Mouse (Mus musculus): ENCODE results near the gene Klhl11. TPM values are rescaled to one million over a fixed set of nuclear protein-coding genes. Genes with fewer than 3 reads are reported as not detected.
A peak's percentile ranks its signal among the peaks of the same experiment; 100 is the strongest.

The Klhl11 gene
- polyA plus RNA-seq, 1 experiment from 2014 or later: 14.1 TPM

- 97% methylated on average over 12 of the region's 12 CpGs for WGBS
- Histone ChIP-seq H3K9me3 (no peaks in the 10 kb centered on the region), H3K4me1 (replicated peaks) (no peaks in the 10 kb centered on the region), H3K4me2 (no peak overlapping the region), H3K4me3 (replicated peaks) (no peak overlapping the region), H3K27ac (no peak overlapping the region), H3K27me3 (no peaks in the 10 kb centered on the region), H3K36me3 (peaks cover 98% of the 10 kb centered on the region), H3K9ac (replicated peaks) (no peak overlapping the region)
- no peak for ATAC-seq (ENCODE audit: insufficient number of reproducible peaks, insufficient read depth, low FRiP score, low TSS enrichment, low read depth)
Measured at GRCm38 (mm10) chr11:100504990-100505660, 32.6 kb upstream of the Klhl11 start.

GRCm38 (mm10) chr11:100501321-100501720, 28.8 kb upstream of the Klhl11 start:
- Histone ChIP-seq H3K4me3 (replicated peaks) (no peak overlapping the region), H3K36me3 (peaks cover 100% of the 10 kb centered on the region), H3K27me3 (no peaks in the 10 kb centered on the region), H3K4me2 (no peak overlapping the region), H3K4me1 (replicated peaks) (no peaks in the 10 kb centered on the region), H3K9me3 (no peaks in the 10 kb centered on the region), H3K9ac (replicated peaks) (no peak overlapping the region), H3K27ac (no peak overlapping the region)
- ATAC-seq (ENCODE audit: insufficient number of reproducible peaks, insufficient read depth, low FRiP score, low TSS enrichment, low read depth): no peak
- 73% methylated on average over 6 of the region's 6 CpGs for WGBS

GRCm38 (mm10) chr11:100500651-100501050, 28.1 kb upstream of the Klhl11 start:
- no peak overlapping the region for H3K4me3 ChIP-seq (replicated peaks)
- H3K9me3 ChIP-seq: no peaks in the 10 kb centered on the region
- H3K36me3 ChIP-seq: peaks cover 100% of the 10 kb centered on the region
- no peaks in the 10 kb centered on the region for H3K4me1 ChIP-seq (replicated peaks)
- 92% methylated on average over 7 of the region's 7 CpGs for WGBS
- no peak for ATAC-seq (ENCODE audit: insufficient number of reproducible peaks, insufficient read depth, low FRiP score, low TSS enrichment, low read depth)
- no peak overlapping the region for H3K27ac ChIP-seq
- H3K27me3 ChIP-seq: no peaks in the 10 kb centered on the region
- no peak overlapping the region for H3K4me2 ChIP-seq
- H3K9ac ChIP-seq (replicated peaks): no peak overlapping the region

GRCm38 (mm10) chr11:100500241-100500640, 27.7 kb upstream of the Klhl11 start:
- WGBS: 88% methylated on average over 3 of the region's 3 CpGs
- H3K27me3 ChIP-seq: no peaks in the 10 kb centered on the region
- peaks cover 100% of the 10 kb centered on the region for H3K36me3 ChIP-seq
- no peak for ATAC-seq (ENCODE audit: insufficient number of reproducible peaks, insufficient read depth, low FRiP score, low TSS enrichment, low read depth)
- no peak overlapping the region for H3K27ac ChIP-seq
- H3K4me2 ChIP-seq: no peak overlapping the region
- no peak overlapping the region for H3K4me3 ChIP-seq (replicated peaks)
- H3K9me3 ChIP-seq: no peaks in the 10 kb centered on the region
- no peak overlapping the region for H3K9ac ChIP-seq (replicated peaks)
- no peaks in the 10 kb centered on the region for H3K4me1 ChIP-seq (replicated peaks)

GRCm38 (mm10) chr11:100493771-100494170, 21.2 kb upstream of the Klhl11 start:
- no peak for ATAC-seq (ENCODE audit: insufficient number of reproducible peaks, insufficient read depth, low FRiP score, low TSS enrichment, low read depth)
- WGBS: 93% methylated on average over 12 of the region's 12 CpGs
- H3K27me3 ChIP-seq: no peaks in the 10 kb centered on the region
- no peak overlapping the region for H3K27ac ChIP-seq
- H3K4me1 ChIP-seq (replicated peaks): no peaks in the 10 kb centered on the region
- no peak overlapping the region for H3K9ac ChIP-seq (replicated peaks)
- peaks cover 97% of the 10 kb centered on the region for H3K36me3 ChIP-seq
- H3K4me3 ChIP-seq (replicated peaks): no peak overlapping the region
- no peak overlapping the region for H3K4me2 ChIP-seq
- H3K9me3 ChIP-seq: no peaks in the 10 kb centered on the region

- H3K4me2 ChIP-seq: no peak overlapping the region
- H3K9ac ChIP-seq (replicated peaks): no peak overlapping the region
- ATAC-seq (ENCODE audit: insufficient number of reproducible peaks, insufficient read depth, low FRiP score, low TSS enrichment, low read depth): no peak
- no peaks in the 10 kb centered on the region for H3K9me3 ChIP-seq
- no peaks in the 10 kb centered on the region for H3K27me3 ChIP-seq
- H3K4me1 ChIP-seq (replicated peaks): no peaks in the 10 kb centered on the region
- no peak overlapping the region for H3K27ac ChIP-seq
- 87% methylated on average over 6 of the region's 6 CpGs for WGBS
- no peak overlapping the region for H3K4me3 ChIP-seq (replicated peaks)
- H3K36me3 ChIP-seq: peaks cover 97% of the 10 kb centered on the region
Measured at GRCm38 (mm10) chr11:100490951-100491350, 18.4 kb upstream of the Klhl11 start.

- no peaks in the 10 kb centered on the region for H3K4me1 ChIP-seq (replicated peaks)
Measured at GRCm38 (mm10) chr11:100485801-100486538, 13.4 kb upstream of the Klhl11 start.

GRCm38 (mm10) chr11:100484461-100484860, 11.9 kb upstream of the Klhl11 start:
- 92% methylated on average over 3 of the region's 3 CpGs for WGBS
- Histone ChIP-seq H3K36me3 (peaks cover 100% of the 10 kb centered on the region), H3K4me1 (replicated peaks) (no peaks in the 10 kb centered on the region), H3K27me3 (no peaks in the 10 kb centered on the region), H3K4me3 (replicated peaks) (no peak overlapping the region), H3K9ac (replicated peaks) (no peak overlapping the region), H3K9me3 (no peaks in the 10 kb centered on the region), H3K27ac (no peak overlapping the region), H3K4me2 (no peak overlapping the region)
- ATAC-seq (ENCODE audit: insufficient number of reproducible peaks, insufficient read depth, low FRiP score, low TSS enrichment, low read depth): no peak

More at GRCm38 (mm10) chr11:100485801-100486538, 13.4 kb upstream of the Klhl11 start:
- no peak overlapping the region for H3K4me3 ChIP-seq (replicated peaks)
- no peak for ATAC-seq (ENCODE audit: insufficient number of reproducible peaks, insufficient read depth, low FRiP score, low TSS enrichment, low read depth)
- H3K36me3 ChIP-seq: peaks cover 100% of the 10 kb centered on the region
- H3K9ac ChIP-seq (replicated peaks): no peak overlapping the region
- H3K9me3 ChIP-seq: no peaks in the 10 kb centered on the region
- H3K4me2 ChIP-seq: no peak overlapping the region
- H3K27ac ChIP-seq: no peak overlapping the region
- no peaks in the 10 kb centered on the region for H3K27me3 ChIP-seq
- WGBS: 87% methylated on average over 8 of the region's 8 CpGs

- no peak for ATAC-seq (ENCODE audit: insufficient number of reproducible peaks, insufficient read depth, low FRiP score, low TSS enrichment, low read depth)
- 73% methylated on average over 7 of the region's 7 CpGs for WGBS
- Histone ChIP-seq H3K27me3 (no peaks in the 10 kb centered on the region), H3K36me3 (peaks cover 83% of the 10 kb centered on the region), H3K9me3 (no peaks in the 10 kb centered on the region), H3K4me1 (replicated peaks) (no peaks in the 10 kb centered on the region), H3K27ac (no peak overlapping the region), H3K9ac (replicated peaks) (no peak overlapping the region), H3K4me2 (no peak overlapping the region), H3K4me3 (replicated peaks) (no peak overlapping the region)
Measured at GRCm38 (mm10) chr11:100479152-100479551, 6.6 kb upstream of the Klhl11 start.

GRCm38 (mm10) chr11:100476281-100476680, 3.7 kb upstream of the Klhl11 start:
- Histone ChIP-seq H3K9me3 (no peaks in the 10 kb centered on the region), H3K27me3 (no peaks in the 10 kb centered on the region), H3K9ac (replicated peaks) (no peak overlapping the region), H3K4me3 (replicated peaks) (no peak overlapping the region), H3K36me3 (peaks cover 55% of the 10 kb centered on the region), H3K27ac (no peak overlapping the region), H3K4me1 (replicated peaks) (peaks cover 4% of the 10 kb centered on the region), H3K4me2 (no peak overlapping the region)
- no peak for ATAC-seq (ENCODE audit: insufficient number of reproducible peaks, insufficient read depth, low FRiP score, low TSS enrichment, low read depth)
- 94% methylated on average over 5 of the region's 5 CpGs for WGBS

GRCm38 (mm10) chr11:100472935-100473295, 374 bp upstream of the Klhl11 start:
- ATAC-seq (ENCODE audit: insufficient number of reproducible peaks, insufficient read depth, low FRiP score, low TSS enrichment, low read depth): 0 out of 2 replicates have a peak, but pooled peaks have one; percentile 6
- peaks cover 20% of the 10 kb centered on the region for H3K4me1 ChIP-seq (replicated peaks)
- no peaks in the 10 kb centered on the region for H3K27me3 ChIP-seq
- peak overlapping the region; percentile 93 for H3K4me3 ChIP-seq (replicated peaks)
- peaks cover 22% of the 10 kb centered on the region for H3K36me3 ChIP-seq
- no peaks in the 10 kb centered on the region for H3K9me3 ChIP-seq
- peak overlapping the region; percentile 90; the same call in 1 of the 2 replicates for H3K4me2 ChIP-seq
- no peak overlapping the region for H3K27ac ChIP-seq
- 31% methylated on average over 5 of the region's 5 CpGs for WGBS
- no peak overlapping the region for H3K9ac ChIP-seq (replicated peaks)
